12 mouse cellular contexts compared by ENCODE assay signal in the genomic region with DNA sequence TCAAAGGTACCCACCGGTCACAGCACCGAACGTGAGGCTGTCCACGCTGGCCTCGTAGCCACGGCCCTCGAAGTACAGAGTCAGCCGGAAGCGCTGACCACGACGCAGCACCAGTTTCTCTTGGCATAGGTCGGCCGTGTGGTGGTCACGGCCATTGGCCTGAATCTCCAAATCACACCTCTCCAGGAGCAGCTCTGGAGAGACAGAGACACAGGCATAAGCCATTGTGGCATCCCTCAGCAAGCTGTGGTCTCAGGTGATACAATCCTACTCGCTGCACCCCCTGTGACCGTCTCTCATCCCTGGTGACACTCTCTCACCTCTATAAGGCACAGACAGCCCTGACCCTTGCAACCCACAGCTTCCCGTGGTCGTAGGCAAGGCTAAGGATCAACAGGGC. TPM values are rescaled to one million over a fixed set of nuclear protein-coding genes. Genes with fewer than 3 reads are reported as not detected.
DNase-seq lines count a peak whose midpoint lies in the region; ATAC-seq and TF ChIP-seq lines count a peak whose summit lies in the region.
"Had no signal": no experiment of that assay in that cellular context is flagged by ENCODE, and none has a peak within 500 bp of the region (broad histone marks: within the 10 kb centered on the region; RNA-seq: fewer than 3 reads in every experiment).

No protein-coding gene starts in this region.

- TF ChIP-seq POLR2A in bone marrow, adult 2 months (IDR thresholded peaks at IDR 0.05; ENCODE audit: borderline replicate concordance, control insufficient read depth, low read depth, low read length), result no peak

- no peak for TF ChIP-seq CTCF in G1E (IDR thresholded peaks at IDR 0.05; ENCODE audit: low read depth, low read length)
- TF ChIP-seq CTCF in bone marrow, adult 2 months (IDR thresholded peaks at IDR 0.05; ENCODE audit: control insufficient read depth, insufficient read depth, low read length), result no peak

- no peaks in the 10 kb centered on the region; the same call in 1 of the 2 replicates for H3K36me3 ChIP-seq in kidney, embryonic 14.5 days (ENCODE audit: control insufficient read depth, insufficient read depth, low read length)
- peaks cover 50% of the 10 kb centered on the region for H3K36me3 ChIP-seq in G1E (replicated peaks)
- peaks cover 8% of the 10 kb centered on the region; the same call in 1 of the 2 replicates for H3K36me3 ChIP-seq in liver, embryonic 11.5 days (ENCODE audit: control insufficient read depth, insufficient read depth, low read length)

- H3K4me1 ChIP-seq in kidney, embryonic 14.5 days (ENCODE audit: control insufficient read depth, insufficient read depth, low read length), result peaks cover 31% of the 10 kb centered on the region
- peaks cover 86% of the 10 kb centered on the region for H3K4me1 ChIP-seq in G1E (ENCODE audit: insufficient read depth, low read depth, low read length)
- H3K4me1 ChIP-seq in bone marrow, adult 2 months (ENCODE audit: control insufficient read depth, insufficient read depth, low read length), result peaks cover 6% of the 10 kb centered on the region; the same call in 1 of the 2 replicates
- peaks cover 71% of the 10 kb centered on the region for H3K4me1 ChIP-seq in liver, embryonic 11.5 days (replicated peaks; ENCODE audit: control insufficient read depth, insufficient read depth, low read length)

- ATAC-seq in kidney, embryonic 14.5 days (ENCODE audit: low FRiP score, low TSS enrichment), result no peak
- no peak for ATAC-seq in G1E (ENCODE audit: extremely low read depth, insufficient number of reproducible peaks, low FRiP score, poor library complexity, severe bottlenecking)
- no peak for ATAC-seq in liver, embryonic 11.5 days (replicated peaks; ENCODE audit: low FRiP score)

- no peak overlapping the region for H3K4me3 ChIP-seq in kidney, embryonic 14.5 days (ENCODE audit: low read length)
- H3K4me3 ChIP-seq in G1E (ENCODE audit: low read depth, low read length), result peak overlapping the region; percentile 66; the same call in 1 of the 2 replicates
- no peak overlapping the region for H3K4me3 ChIP-seq in bone marrow, adult 2 months (replicated peaks; ENCODE audit: control insufficient read depth, low read depth, low read length)
- peak overlapping the region; percentile 24; the same call in 1 of the 2 replicates for H3K4me3 ChIP-seq in liver, embryonic 11.5 days (ENCODE audit: low read depth, low read length)

- H3K9me3 ChIP-seq in kidney, embryonic 14.5 days (ENCODE audit: control insufficient read depth, low read length), result no peaks in the 10 kb centered on the region
- H3K9me3 ChIP-seq in G1E (replicated peaks), result no peaks in the 10 kb centered on the region
- H3K9me3 ChIP-seq in liver, embryonic 11.5 days (ENCODE audit: control insufficient read depth, low read length), result no peaks in the 10 kb centered on the region

- H3K27ac ChIP-seq in kidney, embryonic 14.5 days (ENCODE audit: low read depth, low read length), result peak overlapping the region; percentile 2; the same call in 1 of the 2 replicates
- H3K27ac ChIP-seq in bone marrow, adult 2 months (ENCODE audit: control insufficient read depth, insufficient read depth, low read depth, low read length, poor library complexity), result peak overlapping the region; percentile 1
- H3K27ac ChIP-seq in liver, embryonic 11.5 days (ENCODE audit: low read depth, low read length), result peak overlapping the region; percentile 83
- H3K27ac ChIP-seq: hindbrain, embryonic 14.5 days had no signal

- 0 out of 2 replicates have a peak, but pooled peaks cover 5% of the 10 kb centered on the region for H3K27me3 ChIP-seq in kidney, embryonic 14.5 days (ENCODE audit: control insufficient read depth, insufficient read depth, low read length)
- no peaks in the 10 kb centered on the region for H3K27me3 ChIP-seq in G1E (ENCODE audit: insufficient read depth, low read length)
- H3K27me3 ChIP-seq in liver, embryonic 11.5 days (replicated peaks; ENCODE audit: control insufficient read depth, insufficient read depth, low read length), result 0 out of 2 replicates have a peak, but pooled peaks cover 7% of the 10 kb centered on the region

- DNase-seq in kidney, postnatal 14 days, result no peak
- no peak for DNase-seq in G1E (ENCODE audit: low spot score)
- no peak for DNase-seq in liver, embryonic 11.5 days (ENCODE audit: low spot score)
- no peak for DNase-seq in spleen, postnatal 14 days (ENCODE audit: low spot score in 2 of 2)
- DNase-seq in embryo, embryonic 10 days (ENCODE audit: low spot score), result no peak
- DNase-seq: adrenal gland, postnatal 36 days; cerebellum, adult 8-10 months; right cerebral cortex, postnatal 4 days; thymus, adult 18-20 months had no signal

- H3K9ac ChIP-seq in kidney, embryonic 14.5 days (ENCODE audit: low read depth, low read length), result no peak overlapping the region; the same call in 1 of the 2 replicates
- peak overlapping the region; percentile 50 for H3K9ac ChIP-seq in liver, embryonic 11.5 days (ENCODE audit: low read depth, low read length)
- H3K9ac ChIP-seq: hindbrain, embryonic 14.5 days had no signal

- H3K4me2 ChIP-seq in kidney, embryonic 14.5 days (replicated peaks; ENCODE audit: low read depth, low read length), result no peak overlapping the region
- H3K4me2 ChIP-seq in liver, embryonic 11.5 days, result peak overlapping the region; percentile 84
- H3K4me2 ChIP-seq: hindbrain, embryonic 14.5 days had no signal

- WGBS in kidney, embryonic 14.5 days, result 63% methylated on average over 18 of the region's 18 CpGs
- WGBS in bone marrow, adult 2 months, result 72% methylated on average over 18 of the region's 18 CpGs
- 68% methylated on average over 18 of the region's 18 CpGs for WGBS in liver, embryonic 11.5 days

RNA-seq across cellular contexts. Expression of gene Tgm2, which starts 3.3 kb away (rescaled TPM):
- polyA plus RNA-seq in kidney, embryonic 14.5 days (2014; fragmentation: Nextera tagmentation; extraction: Ambion mirVana), result 15.3 and 17.3 TPM in 2 replicates
- 17.2 and 18.7 TPM in 2 replicates for total RNA-seq in G1E (2014; fragmentation: Nextera tagmentation)
- total RNA-seq in G1E (2017), result 23.0 and 23.5 TPM in 2 replicates
- polyA plus RNA-seq in G1E (2012), result 29.8 and 37.0 TPM in 2 replicates
- polyA plus RNA-seq in bone marrow, adult 2 months (2011; ENCODE audit: insufficient read depth, insufficient read length, low replicate concordance, missing spikeins), result 13.9 and 19.0 TPM in 2 replicates
- polyA plus RNA-seq in liver, embryonic 11.5 days (2014; fragmentation: Nextera tagmentation; extraction: Ambion mirVana), result 49.5 and 49.7 TPM in 2 replicates

Comparison
In these comparisons a context has a peak if more than half of its experiments do, and no peak if none do; other contexts are left out.
1. H3K27ac ChIP-seq: peak in every context shown above with its lines; median percentile 83 in liver, embryonic 11.5 days; 2 in kidney, embryonic 14.5 days; 1 in bone marrow, adult 2 months.
2. H3K4me3 ChIP-seq: peak in G1E (single experiment) and liver, embryonic 11.5 days (single experiment); none in kidney, embryonic 14.5 days (single experiment) and bone marrow, adult 2 months (single experiment).